Mouse (Mus musculus): ENCODE results near the gene Snx12. TPM values are rescaled to one million over a fixed set of nuclear protein-coding genes. Genes with fewer than 3 reads are reported as not detected.
"Not testable (repeated sequence)": the region's sequence is repeated elsewhere in the genome, so short reads cannot be mapped to it uniquely, and the experiment has no call there.

Snx12 gene
- polyA plus RNA-seq, 1 experiment from 2014 or later: 51.2 TPM

DNA sequence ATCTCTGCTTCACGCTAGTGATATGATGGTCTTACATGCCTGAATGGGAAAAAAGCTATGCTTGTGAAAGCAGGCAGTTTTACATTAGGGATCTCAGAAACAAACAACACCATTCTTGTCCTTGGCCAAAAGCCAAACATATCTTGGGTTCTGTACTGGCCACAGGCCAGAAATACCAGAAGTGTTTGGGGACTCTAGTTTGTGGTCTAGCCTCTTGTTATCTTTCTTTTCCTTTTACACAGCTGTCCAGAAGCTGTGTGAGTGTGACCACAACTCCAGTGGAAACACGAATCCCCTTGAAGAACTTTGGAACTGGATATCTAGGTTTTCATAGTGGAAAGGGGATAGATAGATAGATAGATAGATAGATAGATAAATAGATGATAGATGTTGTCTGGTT, 95.4 kb downstream of the Snx12 start:
- H3K4me2 ChIP-seq (ENCODE audit: low read depth, severe bottlenecking): no peak overlapping the region
- ATAC-seq (ENCODE audit: insufficient number of reproducible peaks, low FRiP score, low TSS enrichment, low read depth) (no peak), DNase-seq (ENCODE audit: low spot score) (no peak)
- H3K9ac ChIP-seq (ENCODE audit: low read length): no peak overlapping the region
- H3K4me1 ChIP-seq (ENCODE audit: control insufficient read depth, insufficient read depth, low read length): no peaks in the 10 kb centered on the region
- H3K27me3 ChIP-seq (ENCODE audit: control insufficient read depth, insufficient read depth, low read length): no peaks in the 10 kb centered on the region
- no peaks in the 10 kb centered on the region for H3K36me3 ChIP-seq (ENCODE audit: control insufficient read depth, insufficient read depth, low read length)
- 86% methylated on average over 2 of the region's 2 CpGs for WGBS
- H3K9me3 ChIP-seq (ENCODE audit: control insufficient read depth, low read length): no peaks in the 10 kb centered on the region
- H3K27ac ChIP-seq (replicated peaks; ENCODE audit: low read depth, low read length): no peak overlapping the region
- no peak overlapping the region for H3K4me3 ChIP-seq (ENCODE audit: low read depth, low read length)

DNA sequence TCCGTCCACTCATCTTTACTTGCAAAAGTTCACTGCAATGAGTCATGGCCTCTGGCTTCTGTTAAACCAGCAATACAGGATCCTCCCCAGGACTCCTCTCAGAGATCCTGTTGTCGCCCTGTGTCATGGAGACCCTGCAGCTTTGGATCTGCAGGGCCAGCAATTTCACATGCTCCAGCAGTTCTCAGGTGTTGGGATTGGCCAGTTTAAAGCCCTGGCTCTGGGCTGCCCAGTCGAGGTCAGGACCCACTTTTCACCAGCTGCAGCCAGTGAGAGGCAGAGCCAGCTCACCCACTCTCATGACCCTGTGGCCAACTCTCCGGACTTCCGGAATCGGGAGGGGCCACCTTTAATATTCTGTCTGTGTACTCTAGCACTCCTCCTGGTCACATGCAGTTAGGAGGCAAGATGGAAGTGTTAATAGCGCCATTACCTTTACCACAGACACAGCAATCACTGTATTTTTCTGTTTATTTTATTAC, 95.8 kb downstream of the Snx12 start:
- no peak overlapping the region for H3K27ac ChIP-seq (replicated peaks; ENCODE audit: low read depth, low read length)
- no peak for DNase-seq (ENCODE audit: low spot score)

DNA sequence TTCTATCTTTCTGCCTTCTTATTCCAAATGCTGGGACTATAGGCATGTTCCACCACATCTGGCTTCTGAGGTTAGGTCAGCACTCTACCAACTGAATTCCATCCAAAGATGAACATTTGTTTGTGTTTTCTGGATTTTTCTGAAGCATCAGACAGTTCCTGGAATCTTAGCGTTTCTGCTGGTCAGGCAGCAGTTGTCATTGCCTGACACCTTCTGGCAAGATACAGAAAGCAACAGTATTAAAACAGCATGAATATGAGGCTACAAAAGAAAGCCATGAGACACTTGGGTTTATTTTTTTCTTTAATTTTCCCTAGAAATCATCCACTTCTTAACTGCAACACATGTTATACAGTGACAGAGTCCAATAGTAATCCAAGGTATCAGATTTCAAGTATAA, 101.8 kb downstream of the Snx12 start:
- Histone ChIP-seq H3K4me2 (ENCODE audit: low read depth, severe bottlenecking) (no peak overlapping the region), H3K27ac (replicated peaks; ENCODE audit: low read depth, low read length) (no peak overlapping the region), H3K36me3 (ENCODE audit: control insufficient read depth, insufficient read depth, low read length) (no peaks in the 10 kb centered on the region), H3K4me1 (ENCODE audit: control insufficient read depth, insufficient read depth, low read length) (no peaks in the 10 kb centered on the region), H3K9me3 (ENCODE audit: control insufficient read depth, low read length) (no peaks in the 10 kb centered on the region), H3K27me3 (ENCODE audit: control insufficient read depth, insufficient read depth, low read length) (no peaks in the 10 kb centered on the region), H3K4me3 (ENCODE audit: low read depth, low read length) (no peak overlapping the region), H3K9ac (ENCODE audit: low read length) (no peak overlapping the region)
- DNase-seq (ENCODE audit: low spot score) (no peak), ATAC-seq (ENCODE audit: insufficient number of reproducible peaks, low FRiP score, low TSS enrichment, low read depth) (no peak)
- 59% methylated on average over 1 of the region's 1 CpGs for WGBS

More for the DNA sequence above, 95.8 kb downstream of the Snx12 start:
- Histone ChIP-seq H3K9ac (ENCODE audit: low read length) (no peak overlapping the region), H3K4me3 (ENCODE audit: low read depth, low read length) (no peak overlapping the region), H3K9me3 (ENCODE audit: control insufficient read depth, low read length) (no peaks in the 10 kb centered on the region), H3K36me3 (ENCODE audit: control insufficient read depth, insufficient read depth, low read length) (no peaks in the 10 kb centered on the region), H3K4me2 (ENCODE audit: low read depth, severe bottlenecking) (no peak overlapping the region), H3K27me3 (ENCODE audit: control insufficient read depth, insufficient read depth, low read length) (no peaks in the 10 kb centered on the region), H3K4me1 (ENCODE audit: control insufficient read depth, insufficient read depth, low read length) (no peaks in the 10 kb centered on the region)
- no peak for ATAC-seq (ENCODE audit: insufficient number of reproducible peaks, low FRiP score, low TSS enrichment, low read depth)
- WGBS: 74% methylated on average over 7 of the region's 7 CpGs

DNA sequence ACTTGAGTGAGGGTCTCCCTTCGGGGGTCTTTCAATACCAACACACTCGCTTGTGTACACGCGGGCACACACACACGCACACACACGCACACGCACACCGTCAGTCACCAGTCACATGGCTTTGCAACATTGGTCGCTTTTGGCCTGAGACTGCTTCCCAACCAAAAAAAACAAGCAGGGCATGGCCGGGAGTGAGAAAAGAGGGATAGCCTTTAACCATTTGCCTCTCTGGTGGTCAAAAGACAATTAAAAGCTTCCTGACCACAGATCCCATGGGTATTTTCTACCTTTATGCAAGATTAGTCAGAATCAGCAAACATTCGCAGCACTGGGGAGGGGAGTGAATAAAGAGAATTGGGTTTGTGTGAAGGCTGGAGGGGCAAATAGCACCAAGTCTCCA, 136.4 kb downstream of the Snx12 start, which contains the start of gene Slc7a3:
TSS of gene Slc7a3 (minus strand) at position 101 of the 400 bp plus-strand sequence.
- H3K27me3 ChIP-seq (ENCODE audit: control insufficient read depth, insufficient read depth, low read length): peaks cover 7% of the 10 kb centered on the region; the same call in 1 of the 2 replicates
- ATAC-seq (ENCODE audit: insufficient number of reproducible peaks, low FRiP score, low TSS enrichment, low read depth) (no peak), DNase-seq (ENCODE audit: low spot score) (no peak)
- no peak within 1 kb of the TSS for H3K27ac ChIP-seq (replicated peaks; ENCODE audit: low read depth, low read length)
- no peaks in the 10 kb centered on the region for H3K9me3 ChIP-seq (ENCODE audit: control insufficient read depth, low read length)
- WGBS: 53% methylated on average over 11 of the region's 11 CpGs
- peak within 1 kb of the TSS; percentile 20 for H3K4me3 ChIP-seq (ENCODE audit: low read depth, low read length)
- H3K9ac ChIP-seq (ENCODE audit: low read length): no peak within 1 kb of the TSS
- H3K4me2 ChIP-seq (ENCODE audit: low read depth, severe bottlenecking): peak within 1 kb of the TSS; percentile 54
- no peaks in the 10 kb centered on the region for H3K36me3 ChIP-seq (ENCODE audit: control insufficient read depth, insufficient read depth, low read length)
- no peaks in the 10 kb centered on the region for H3K4me1 ChIP-seq (ENCODE audit: control insufficient read depth, insufficient read depth, low read length)

DNA sequence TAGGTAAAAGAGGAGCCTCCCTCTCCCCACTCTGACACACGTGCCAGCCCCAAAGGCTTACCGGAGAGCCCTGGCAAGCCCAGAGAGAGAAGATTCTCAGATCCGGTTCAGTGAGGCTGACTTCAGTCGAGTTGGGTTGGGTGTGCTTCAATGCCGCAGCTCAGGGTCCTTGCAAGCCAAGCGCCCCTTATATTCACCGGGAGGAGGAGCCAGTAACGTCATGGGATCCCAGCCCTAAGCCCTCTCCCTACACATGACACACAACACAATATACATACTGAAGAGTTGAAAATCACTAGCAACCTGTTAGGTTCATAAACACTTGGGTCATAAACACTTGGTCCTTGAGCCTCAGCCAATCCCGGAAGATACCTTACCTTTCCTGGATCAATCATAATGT, 137.2 kb downstream of the Snx12 start:
- Histone ChIP-seq H3K4me3 (ENCODE audit: low read depth, low read length) (peak overlapping the region; percentile 20), H3K4me2 (ENCODE audit: low read depth, severe bottlenecking) (peak overlapping the region; percentile 54)
- not testable (repeated sequence) for ATAC-seq (ENCODE audit: insufficient number of reproducible peaks, low FRiP score, low TSS enrichment, low read depth); DNase-seq (ENCODE audit: low spot score); H3K9me3 ChIP-seq (ENCODE audit: control insufficient read depth, low read length); H3K36me3 ChIP-seq (ENCODE audit: control insufficient read depth, insufficient read depth, low read length); H3K27ac ChIP-seq (replicated peaks; ENCODE audit: low read depth, low read length); H3K9ac ChIP-seq (ENCODE audit: low read length); H3K4me1 ChIP-seq (ENCODE audit: control insufficient read depth, insufficient read depth, low read length); H3K27me3 ChIP-seq (ENCODE audit: control insufficient read depth, insufficient read depth, low read length)
- WGBS: 9% methylated on average over 7 of the region's 9 CpGs

DNA sequence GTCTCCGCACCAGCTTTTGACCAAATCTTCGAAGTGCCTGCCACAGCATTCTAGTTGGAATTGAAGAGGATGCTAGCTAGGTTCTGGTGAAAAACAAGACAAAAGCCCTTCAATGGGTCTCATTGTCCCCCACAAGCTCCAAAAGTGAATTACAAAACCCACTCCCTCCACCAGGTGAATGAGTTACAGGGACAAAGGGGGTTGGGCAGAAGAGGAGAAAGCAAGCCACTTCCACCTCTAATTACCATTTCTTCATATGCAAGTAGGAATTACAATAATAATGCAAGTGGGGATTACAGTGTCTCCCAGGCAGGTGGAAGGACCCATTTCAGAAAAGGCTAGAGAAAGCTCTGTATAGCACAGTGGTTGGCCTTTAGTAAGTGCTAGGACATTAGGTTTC, 138.2 kb downstream of the Snx12 start:
- no peak overlapping the region for H3K27ac ChIP-seq (replicated peaks; ENCODE audit: low read depth, low read length)
- no peak for DNase-seq (ENCODE audit: low spot score)
- 64% methylated on average over 2 of the region's 2 CpGs for WGBS
- H3K9ac ChIP-seq (ENCODE audit: low read length): no peak overlapping the region
- no peaks in the 10 kb centered on the region for H3K4me1 ChIP-seq (ENCODE audit: control insufficient read depth, insufficient read depth, low read length)
- H3K36me3 ChIP-seq (ENCODE audit: control insufficient read depth, insufficient read depth, low read length): no peaks in the 10 kb centered on the region
- H3K9me3 ChIP-seq (ENCODE audit: control insufficient read depth, low read length): no peaks in the 10 kb centered on the region
- H3K4me3 ChIP-seq (ENCODE audit: low read depth, low read length): no peak overlapping the region
- no peak for ATAC-seq (ENCODE audit: insufficient number of reproducible peaks, low FRiP score, low TSS enrichment, low read depth)
- H3K27me3 ChIP-seq (ENCODE audit: control insufficient read depth, insufficient read depth, low read length): peaks cover 7% of the 10 kb centered on the region; the same call in 1 of the 2 replicates
- no peak overlapping the region for H3K4me2 ChIP-seq (ENCODE audit: low read depth, severe bottlenecking)

DNA sequence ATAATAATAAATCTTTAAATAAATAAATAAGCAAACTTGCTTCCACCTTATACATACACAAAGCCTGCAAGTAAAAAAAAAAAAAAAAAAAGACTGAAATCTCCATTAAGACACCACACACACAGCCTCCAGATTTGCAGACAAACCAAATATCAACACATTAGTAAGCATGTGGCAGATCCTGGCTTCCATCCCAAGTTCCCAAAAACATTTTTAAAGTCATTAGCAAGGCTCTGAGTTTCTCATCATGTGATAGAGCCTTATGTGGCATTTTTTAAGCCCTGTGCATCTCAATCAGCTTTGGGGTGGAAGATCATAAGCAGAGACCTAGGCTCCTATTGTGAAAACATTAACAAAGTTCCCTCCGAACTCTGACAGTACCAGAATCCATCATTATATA, 157.1 kb downstream of the Snx12 start:
- no peaks in the 10 kb centered on the region for H3K9me3 ChIP-seq (ENCODE audit: control insufficient read depth, low read length)
- H3K9ac ChIP-seq (ENCODE audit: low read length): no peak overlapping the region
- no peak overlapping the region for H3K4me3 ChIP-seq (ENCODE audit: low read depth, low read length)
- H3K27ac ChIP-seq (replicated peaks; ENCODE audit: low read depth, low read length): no peak overlapping the region
- H3K36me3 ChIP-seq (ENCODE audit: control insufficient read depth, insufficient read depth, low read length): no peaks in the 10 kb centered on the region
- 81% methylated on average over 1 of the region's 1 CpGs for WGBS
- no peaks in the 10 kb centered on the region for H3K4me1 ChIP-seq (ENCODE audit: control insufficient read depth, insufficient read depth, low read length)
- ATAC-seq (ENCODE audit: insufficient number of reproducible peaks, low FRiP score, low TSS enrichment, low read depth): no peak
- no peak for DNase-seq (ENCODE audit: low spot score)
- H3K4me2 ChIP-seq (ENCODE audit: low read depth, severe bottlenecking): no peak overlapping the region
- H3K27me3 ChIP-seq (ENCODE audit: control insufficient read depth, insufficient read depth, low read length): no peaks in the 10 kb centered on the region

DNA sequence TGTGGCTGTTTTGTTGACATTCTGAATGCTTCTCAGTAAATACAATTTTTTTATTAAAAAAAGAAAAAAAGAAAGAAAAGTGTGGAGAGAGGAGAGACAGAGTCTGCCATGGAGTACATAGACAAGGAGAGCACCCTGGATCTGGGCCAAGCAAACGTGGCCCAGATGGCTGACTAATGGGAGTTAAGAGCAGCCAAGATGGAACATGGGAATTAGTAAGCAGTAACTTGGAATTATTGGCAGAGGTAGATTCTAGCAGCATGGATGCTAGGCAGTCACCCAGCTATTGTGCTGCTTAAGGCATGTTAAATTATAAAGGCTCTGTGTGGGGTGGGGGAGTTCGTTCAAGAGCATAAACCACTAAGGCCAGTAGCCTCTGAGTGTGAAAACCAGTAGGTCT, 158.9 kb downstream of the Snx12 start:
- Histone ChIP-seq H3K9me3 (ENCODE audit: control insufficient read depth, low read length) (no peaks in the 10 kb centered on the region), H3K27me3 (ENCODE audit: control insufficient read depth, insufficient read depth, low read length) (no peaks in the 10 kb centered on the region), H3K4me3 (ENCODE audit: low read depth, low read length) (no peak overlapping the region), H3K27ac (replicated peaks; ENCODE audit: low read depth, low read length) (no peak overlapping the region), H3K9ac (ENCODE audit: low read length) (no peak overlapping the region), H3K4me2 (ENCODE audit: low read depth, severe bottlenecking) (no peak overlapping the region), H3K36me3 (ENCODE audit: control insufficient read depth, insufficient read depth, low read length) (no peaks in the 10 kb centered on the region), H3K4me1 (ENCODE audit: control insufficient read depth, insufficient read depth, low read length) (no peaks in the 10 kb centered on the region)
- DNase-seq (ENCODE audit: low spot score): no peak
- WGBS: 79% methylated on average over 2 of the region's 2 CpGs
- no peak for ATAC-seq (ENCODE audit: insufficient number of reproducible peaks, low FRiP score, low TSS enrichment, low read depth)

DNA sequence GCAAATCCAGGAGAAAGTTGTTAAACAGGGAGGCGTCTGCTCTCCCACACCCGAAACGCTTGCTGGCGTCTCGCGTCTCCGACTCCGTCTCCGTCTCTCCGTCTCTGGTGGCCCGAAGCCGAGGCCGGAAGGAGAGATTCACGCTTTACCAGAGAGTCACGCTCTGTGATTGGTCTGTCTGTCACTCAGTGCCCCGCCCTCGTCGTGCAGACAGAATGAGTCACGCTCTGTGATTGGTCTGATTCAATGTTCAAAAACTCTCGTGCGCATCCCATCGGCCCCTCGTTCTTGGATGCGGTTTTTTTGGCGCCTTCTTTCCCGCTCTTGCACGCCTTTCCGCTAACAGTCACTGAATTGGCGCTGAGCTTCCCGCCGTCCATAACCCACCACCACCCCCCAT, 162.8 kb downstream of the Snx12 start, which contains the start of gene Tex11:
TSS of gene Tex11 (minus strand) at position 127 of the 400 bp plus-strand sequence.
- Histone ChIP-seq H3K4me2 (ENCODE audit: low read depth, severe bottlenecking) (no peak within 1 kb of the TSS), H3K27me3 (ENCODE audit: control insufficient read depth, insufficient read depth, low read length) (no peaks in the 10 kb centered on the region), H3K9me3 (ENCODE audit: control insufficient read depth, low read length) (no peaks in the 10 kb centered on the region), H3K4me1 (ENCODE audit: control insufficient read depth, insufficient read depth, low read length) (no peaks in the 10 kb centered on the region), H3K36me3 (ENCODE audit: control insufficient read depth, insufficient read depth, low read length) (no peaks in the 10 kb centered on the region), H3K4me3 (ENCODE audit: low read depth, low read length) (no peak within 1 kb of the TSS), H3K9ac (ENCODE audit: low read length) (no peak within 1 kb of the TSS), H3K27ac (replicated peaks; ENCODE audit: low read depth, low read length) (no peak within 1 kb of the TSS)
- WGBS: 89% methylated on average over 31 of the region's 31 CpGs
- ATAC-seq (ENCODE audit: insufficient number of reproducible peaks, low FRiP score, low TSS enrichment, low read depth): no peak
- no peak for DNase-seq (ENCODE audit: low spot score)
